Mouse (Mus musculus) midbrain, embryonic 13.5 days (tissue): ENCODE data around the gene Crb1. TPM values are rescaled to one million over a fixed set of nuclear protein-coding genes. Genes with fewer than 3 reads are reported as not detected.
"Not testable (repeated sequence)": the region's sequence is repeated elsewhere in the genome, so short reads cannot be mapped to it uniquely, and the experiment has no call there.

Experiments used
- ATAC-seq: fragments of 200-750 bp; cut with Nextera tagmentation; 2 replicates; pipeline ENCODE4 v1.8.0; 2017; ENCODE audit warnings: mild to moderate bottlenecking, moderate TSS enrichment, moderate library complexity
- H3K27ac ChIP-seq: fragments of 300-500 bp; sonication (generic); 2 replicates; pipeline ENCODE4 v1.5.1; 2015; ENCODE audit warnings: inconsistent platforms, mild to moderate bottlenecking, moderate library complexity
- H3K27me3 ChIP-seq: fragments of 300-500 bp; sonication (generic); 2 replicates; pipeline ENCODE4 v1.6.1; 2015; ENCODE audit warnings: mild to moderate bottlenecking, inconsistent platforms
- H3K36me3 ChIP-seq: fragments of 300-500 bp; sonication (generic); 2 replicates; pipeline ENCODE4 v1.6.1; 2015; ENCODE audit warnings: mild to moderate bottlenecking, inconsistent platforms
- H3K4me1 ChIP-seq: fragments of 300-500 bp; sonication (generic); replicated peaks from 2 replicates; pipeline ENCODE4 v1.6.1; 2015; ENCODE audit warnings: inconsistent platforms
- H3K4me2 ChIP-seq: fragments of 300-500 bp; sonication (generic); replicated peaks from 2 replicates; pipeline ENCODE4 v1.6.1; 2015; ENCODE audit warnings: moderate library complexity, mild to moderate bottlenecking, inconsistent platforms
- H3K4me3 ChIP-seq: fragments of 300-500 bp; sonication (generic); replicated peaks from 2 replicates; pipeline ENCODE4 v1.5.1; 2015; ENCODE audit warnings: mild to moderate bottlenecking, inconsistent platforms
- H3K9ac ChIP-seq: fragments of 300-500 bp; sonication (generic); replicated peaks from 2 replicates; pipeline ENCODE4 v1.6.1; 2015; ENCODE audit warnings: mild to moderate bottlenecking, inconsistent platforms
- H3K9me3 ChIP-seq: fragments of 300-500 bp; sonication (generic); 2 replicates; pipeline ENCODE4 v1.6.1; 2016; ENCODE audit warnings: mild to moderate bottlenecking, inconsistent platforms
- WGBS: fragments of 180-500 bp; shearing (Covaris S2); methylation state at CpG from one replicate; pipeline ENCODE4 v1.1.7; 2015; 5-methylcytosine and 5-hydroxymethylcytosine counted together
- polyA plus RNA-seq: library from polyadenylated mRNA; unstranded; fragments of >200 nt; fragmentation: Nextera tagmentation; extraction: Ambion mirVana; gene quantifications from 2 replicates; pipeline ENCODE4 v1.2.1, GENCODE M21; 2015

Crb1 gene
- polyA plus RNA-seq, 1 experiment from 2014 or later, result 3.1 TPM

GRCm38 (mm10) chr1:139319798-139320197 lies 57.1 kb downstream of the Crb1 start:
- WGBS, result 78% methylated on average over 6 of the region's 6 CpGs
- no peak overlapping the region for H3K27ac ChIP-seq
- H3K4me1 ChIP-seq, result no peaks in the 10 kb centered on the region
- H3K4me2 ChIP-seq, result no peak overlapping the region
- H3K4me3 ChIP-seq, result no peak overlapping the region
- ATAC-seq, result no peak
- H3K27me3 ChIP-seq, result no peaks in the 10 kb centered on the region
- H3K9ac ChIP-seq, result no peak overlapping the region
- H3K9me3 ChIP-seq, result no peaks in the 10 kb centered on the region
- no peaks in the 10 kb centered on the region for H3K36me3 ChIP-seq

- Histone ChIP-seq H3K4me3 (no peak overlapping the region), H3K27me3 (no peaks in the 10 kb centered on the region), H3K9ac (no peak overlapping the region), H3K36me3 (no peaks in the 10 kb centered on the region), H3K4me2 (no peak overlapping the region), H3K4me1 (no peaks in the 10 kb centered on the region), H3K9me3 (no peaks in the 10 kb centered on the region), H3K27ac (no peak overlapping the region)
- WGBS, result 92% methylated on average over 4 of the region's 4 CpGs
- 0 out of 2 replicates have a peak, but pooled peaks have one; percentile 27 for ATAC-seq
Measured at GRCm38 (mm10) chr1:139314297-139314874, 62.5 kb downstream of the Crb1 start.

DNA sequence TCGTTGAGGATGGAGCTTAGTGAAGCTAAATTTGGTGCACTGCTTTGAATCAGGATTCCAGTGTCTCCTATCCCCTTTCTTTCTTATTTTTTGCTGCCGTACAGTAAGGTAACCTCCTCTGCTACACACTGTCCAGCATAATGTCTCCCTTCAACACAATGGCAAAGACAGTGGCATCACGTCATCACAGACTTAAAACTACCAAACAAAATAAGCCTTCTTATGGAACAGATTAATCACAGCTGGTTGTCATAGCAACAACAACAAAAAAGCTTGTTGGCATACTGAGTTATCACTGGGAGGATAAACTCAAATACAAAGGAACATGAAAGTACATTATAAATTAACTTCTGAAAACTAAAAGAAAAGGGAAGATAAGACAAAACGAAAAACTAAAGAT lies 68.0 kb downstream of the Crb1 start:
- ATAC-seq, result no peak
- no peak overlapping the region for H3K9ac ChIP-seq
- H3K4me3 ChIP-seq, result no peak overlapping the region
- no peaks in the 10 kb centered on the region for H3K27me3 ChIP-seq
- WGBS, result 41% methylated on average over 4 of the region's 4 CpGs
- no peaks in the 10 kb centered on the region for H3K36me3 ChIP-seq
- H3K4me2 ChIP-seq, result no peak overlapping the region
- peaks cover 5% of the 10 kb centered on the region; the same call in 1 of the 2 replicates for H3K4me1 ChIP-seq
- no peaks in the 10 kb centered on the region for H3K9me3 ChIP-seq
- H3K27ac ChIP-seq, result no peak overlapping the region

- not testable (repeated sequence) for H3K9me3 ChIP-seq, H3K27me3 ChIP-seq, H3K4me3 ChIP-seq, H3K36me3 ChIP-seq, H3K9ac ChIP-seq, H3K27ac ChIP-seq, H3K4me2 ChIP-seq, ATAC-seq
- H3K4me1 ChIP-seq, result peaks cover 15% of the 10 kb centered on the region; the same call in 1 of the 2 replicates
Measured at GRCm38 (mm10) chr1:139302519-139302918, 74.4 kb downstream of the Crb1 start.

DNA sequence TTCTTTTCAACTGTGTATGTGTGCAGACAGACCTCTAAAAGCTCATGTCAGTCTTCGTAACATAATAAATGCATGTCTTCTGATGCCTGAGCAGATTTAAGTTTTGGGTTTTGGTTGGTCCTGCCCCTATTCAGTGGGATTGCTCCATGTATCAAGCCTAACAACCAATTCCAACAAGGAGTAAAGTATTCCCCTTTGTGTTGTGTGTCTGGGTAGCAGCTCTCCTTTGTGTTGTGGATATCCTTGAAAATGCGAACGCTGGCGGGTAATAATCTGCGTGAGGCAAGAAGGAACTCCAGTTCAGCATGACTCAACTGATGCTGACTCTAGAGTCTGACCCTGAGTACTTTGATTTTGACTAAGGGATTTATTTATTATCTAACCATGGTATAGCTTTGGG lies 75.1 kb downstream of the Crb1 start:
- H3K9me3 ChIP-seq, result no peaks in the 10 kb centered on the region
- H3K9ac ChIP-seq, result no peak overlapping the region
- no peak overlapping the region for H3K4me3 ChIP-seq
- H3K27me3 ChIP-seq, result no peaks in the 10 kb centered on the region
- no peak overlapping the region for H3K4me2 ChIP-seq
- H3K36me3 ChIP-seq, result no peaks in the 10 kb centered on the region
- WGBS, result 30% methylated on average over 5 of the region's 5 CpGs
- no peak overlapping the region for H3K27ac ChIP-seq
- 0 out of 2 replicates have a peak, but pooled peaks have one; percentile 27 for ATAC-seq
- peaks cover 15% of the 10 kb centered on the region; the same call in 1 of the 2 replicates for H3K4me1 ChIP-seq

GRCm38 (mm10) chr1:139292023-139292422 lies 84.9 kb downstream of the Crb1 start:
- peaks cover 7% of the 10 kb centered on the region for H3K4me1 ChIP-seq
- no peak overlapping the region for H3K27ac ChIP-seq
- no peak overlapping the region for H3K4me2 ChIP-seq
- ATAC-seq, result no peak
- H3K4me3 ChIP-seq, result no peak overlapping the region
- no peak overlapping the region for H3K9ac ChIP-seq
- 38% methylated on average over 4 of the region's 4 CpGs for WGBS
- H3K9me3 ChIP-seq, result no peaks in the 10 kb centered on the region
- no peaks in the 10 kb centered on the region for H3K36me3 ChIP-seq
- H3K27me3 ChIP-seq, result no peaks in the 10 kb centered on the region

DNA sequence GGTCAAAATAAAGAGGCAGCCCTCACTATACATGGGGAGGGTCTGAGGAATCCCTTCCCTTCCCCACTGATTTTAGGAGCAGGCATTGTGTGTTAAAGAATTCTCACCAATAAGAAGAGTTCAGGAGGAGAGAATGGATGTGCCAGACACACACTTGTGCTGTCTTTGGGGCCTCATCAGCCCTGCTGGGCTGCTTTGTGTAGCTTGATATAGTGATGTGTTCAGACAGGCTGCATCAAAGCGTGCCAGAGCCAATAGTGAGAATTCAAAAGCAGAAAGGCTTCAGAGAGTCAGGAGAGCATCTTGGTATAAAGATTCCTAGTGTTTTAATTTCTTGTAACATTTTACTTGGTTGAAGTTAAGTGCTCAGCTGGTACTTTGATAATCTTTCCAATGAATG lies 85.3 kb downstream of the Crb1 start:
- Histone ChIP-seq H3K9me3 (no peaks in the 10 kb centered on the region), H3K27ac (no peak overlapping the region), H3K36me3 (no peaks in the 10 kb centered on the region), H3K4me2 (no peak overlapping the region), H3K9ac (no peak overlapping the region), H3K27me3 (no peaks in the 10 kb centered on the region), H3K4me3 (no peak overlapping the region), H3K4me1 (peaks cover 7% of the 10 kb centered on the region)
- WGBS, result 4% methylated on average over 1 of the region's 1 CpGs
- 0 out of 2 replicates have a peak, but pooled peaks have one; percentile 30 for ATAC-seq

DNA sequence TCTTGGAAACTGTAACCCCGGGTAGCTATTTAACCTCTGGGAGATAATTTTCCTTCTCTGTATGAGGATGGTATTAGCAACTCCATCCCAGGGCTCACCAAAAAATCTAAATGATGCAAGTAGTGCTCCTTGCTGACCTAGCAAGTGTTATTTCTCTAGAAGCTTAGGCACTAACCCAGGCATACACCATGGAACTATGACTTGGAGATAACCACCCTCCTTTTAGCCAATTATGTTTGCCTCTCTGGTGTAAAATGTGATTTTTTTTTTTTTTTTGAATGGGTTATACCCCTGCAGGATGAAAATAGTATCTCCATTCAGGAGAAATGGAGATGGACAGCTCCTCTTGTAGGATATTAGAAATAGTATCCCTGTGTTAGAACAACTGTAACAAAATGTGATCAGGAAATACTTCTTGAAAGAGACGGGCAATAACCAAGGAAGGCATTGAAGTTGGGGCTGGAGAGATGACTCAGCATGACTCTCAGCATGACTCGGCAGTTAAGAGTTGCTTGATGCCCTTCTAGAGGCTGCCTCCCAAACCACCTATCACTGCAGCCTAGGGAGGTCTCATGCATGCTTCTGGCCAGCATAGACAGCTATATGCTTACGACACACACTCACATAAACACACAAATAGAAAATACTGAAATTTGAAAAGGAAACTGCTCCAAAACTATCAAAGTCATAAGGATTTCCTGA lies 100.1 kb downstream of the Crb1 start:
- ATAC-seq, result no peak
- H3K36me3 ChIP-seq, result no peaks in the 10 kb centered on the region
- no peak overlapping the region for H3K4me2 ChIP-seq
- no peak overlapping the region for H3K9ac ChIP-seq
- H3K27ac ChIP-seq, result no peak overlapping the region
- H3K4me1 ChIP-seq, result no peaks in the 10 kb centered on the region
- H3K27me3 ChIP-seq, result no peaks in the 10 kb centered on the region
- WGBS, result 90% methylated on average over 4 of the region's 4 CpGs
- H3K4me3 ChIP-seq, result no peak overlapping the region
- no peaks in the 10 kb centered on the region for H3K9me3 ChIP-seq

DNA sequence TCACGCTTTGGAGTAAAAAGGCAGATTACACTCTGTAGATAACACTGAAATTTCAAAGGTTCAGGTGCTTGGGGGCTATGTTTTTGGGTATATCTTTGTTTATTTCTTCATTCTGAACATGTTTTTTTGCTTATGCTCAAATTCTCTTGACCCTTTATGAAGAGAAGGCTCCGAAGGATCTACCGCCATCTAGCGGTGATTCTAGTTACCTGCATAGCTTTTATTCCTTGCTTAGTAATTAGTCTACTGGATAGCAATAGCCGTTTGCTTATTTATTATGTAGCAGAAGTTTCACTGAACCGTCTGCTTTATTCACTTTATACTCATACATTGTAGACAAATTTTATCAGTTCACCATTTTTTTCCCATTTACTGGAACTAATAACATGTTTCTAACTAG lies 109.1 kb downstream of the Crb1 start:
- Histone ChIP-seq H3K27me3 (no peaks in the 10 kb centered on the region), H3K9me3 (no peaks in the 10 kb centered on the region), H3K9ac (no peak overlapping the region), H3K36me3 (no peaks in the 10 kb centered on the region), H3K4me1 (no peaks in the 10 kb centered on the region), H3K4me3 (no peak overlapping the region), H3K27ac (no peak overlapping the region), H3K4me2 (no peak overlapping the region)
- WGBS, result 24% methylated on average over 6 of the region's 6 CpGs
- 0 out of 2 replicates have a peak, but pooled peaks have one; percentile 58 for ATAC-seq

GRCm38 (mm10) chr1:139264245-139264644 lies 112.7 kb downstream of the Crb1 start:
- ATAC-seq, result no peak
- Histone ChIP-seq H3K4me1 (no peaks in the 10 kb centered on the region), H3K27ac (no peak overlapping the region), H3K36me3 (no peaks in the 10 kb centered on the region), H3K27me3 (no peaks in the 10 kb centered on the region), H3K9ac (no peak overlapping the region), H3K4me3 (no peak overlapping the region), H3K4me2 (no peak overlapping the region), H3K9me3 (no peaks in the 10 kb centered on the region)
- WGBS, result 98% methylated on average over 1 of the region's 1 CpGs

- ATAC-seq, result no peak
- Histone ChIP-seq H3K9me3 (no peaks in the 10 kb centered on the region), H3K4me2 (no peak overlapping the region), H3K27me3 (no peaks in the 10 kb centered on the region), H3K27ac (no peak overlapping the region), H3K4me3 (no peak overlapping the region), H3K4me1 (no peaks in the 10 kb centered on the region), H3K36me3 (no peaks in the 10 kb centered on the region), H3K9ac (no peak overlapping the region)
- 76% methylated on average over 1 of the region's 1 CpGs for WGBS
Measured at GRCm38 (mm10) chr1:139263158-139263557, 113.7 kb downstream of the Crb1 start.

DNA sequence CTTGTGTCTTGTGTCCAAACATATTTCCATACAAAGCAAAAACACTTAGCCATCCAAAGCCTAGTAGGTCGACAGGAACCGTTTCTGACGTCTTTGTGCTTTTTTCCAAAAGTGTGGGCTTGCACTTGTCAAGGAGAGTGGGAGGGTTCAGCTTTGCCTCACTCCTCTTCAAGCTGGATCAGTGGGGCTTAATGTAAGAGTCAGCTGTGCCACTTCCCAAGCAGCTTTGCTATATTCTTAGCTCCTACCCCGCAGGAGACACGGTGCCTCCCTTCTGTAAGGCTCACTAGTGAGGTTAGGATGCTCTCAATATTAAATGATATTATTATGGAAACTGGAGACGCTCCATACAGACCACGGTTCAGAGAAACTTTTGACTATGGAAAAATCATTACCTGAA lies 121.3 kb downstream of the Crb1 start:
- no peaks in the 10 kb centered on the region for H3K27me3 ChIP-seq
- H3K9ac ChIP-seq, result no peak overlapping the region
- 66% methylated on average over 7 of the region's 7 CpGs for WGBS
- no peak overlapping the region for H3K27ac ChIP-seq
- H3K4me2 ChIP-seq, result no peak overlapping the region
- H3K4me3 ChIP-seq, result no peak overlapping the region
- H3K36me3 ChIP-seq, result no peaks in the 10 kb centered on the region
- no peak for ATAC-seq
- H3K4me1 ChIP-seq, result no peaks in the 10 kb centered on the region
- no peaks in the 10 kb centered on the region for H3K9me3 ChIP-seq

GRCm38 (mm10) chr1:139252041-139252440 lies 124.9 kb downstream of the Crb1 start:
- no peak overlapping the region for H3K4me2 ChIP-seq
- no peaks in the 10 kb centered on the region for H3K4me1 ChIP-seq
- H3K9ac ChIP-seq, result no peak overlapping the region
- ATAC-seq, result no peak
- H3K36me3 ChIP-seq, result no peaks in the 10 kb centered on the region
- H3K27ac ChIP-seq, result no peak overlapping the region
- H3K9me3 ChIP-seq, result no peaks in the 10 kb centered on the region
- H3K27me3 ChIP-seq, result no peaks in the 10 kb centered on the region
- no peak overlapping the region for H3K4me3 ChIP-seq
- WGBS, result 91% methylated on average over 3 of the region's 3 CpGs
